Mouse (Mus musculus): ENCODE measurements around the gene Ppp1r17. TPM values are rescaled to one million over a fixed set of nuclear protein-coding genes. Genes with fewer than 3 reads are reported as not detected.

Gene Ppp1r17
- not detected for total RNA-seq (2023)

DNA sequence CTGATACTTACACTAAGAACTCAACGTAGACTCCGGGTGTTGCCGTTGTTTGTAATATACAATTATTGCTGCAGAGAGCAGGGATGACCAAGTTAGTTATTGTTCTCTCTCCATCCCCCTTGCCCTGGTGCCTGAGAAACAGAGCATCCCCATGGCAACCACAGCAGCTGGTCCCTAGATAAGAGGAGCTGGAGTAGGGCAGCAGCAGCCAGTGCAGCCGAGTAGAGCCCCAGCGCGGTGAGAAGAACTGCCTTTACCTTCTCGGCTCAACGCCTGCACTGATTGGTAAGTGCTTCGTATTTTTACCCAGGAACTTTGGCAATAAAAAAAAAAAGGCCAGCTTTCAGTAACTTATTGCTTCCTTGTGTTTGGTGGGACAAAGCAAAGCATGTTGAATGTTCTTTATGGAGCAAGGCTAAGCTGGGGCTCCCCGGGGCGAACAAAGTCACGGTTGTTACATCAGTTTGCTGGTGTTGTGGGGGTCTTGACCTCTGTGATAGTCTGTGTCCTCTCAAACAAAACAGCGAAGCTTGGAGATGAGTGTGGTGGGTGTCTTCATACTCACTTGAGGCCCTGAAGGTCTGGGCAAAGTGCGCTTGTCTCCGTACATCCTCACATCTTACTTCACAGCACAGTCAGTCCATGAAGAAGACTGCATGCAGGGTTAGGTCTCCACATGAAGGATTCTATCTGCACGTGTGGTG is at the start of gene Ppp1r17:
Gene Ppp1r17, plus strand, starts transcription at position 207 of the 704 bp plus-strand sequence.

Other genes starting within 250 kb of the Ppp1r17 start
- not detected for gene Itprid1, start 180.6 kb upstream of the Ppp1r17 start, total RNA-seq (2023)

Data from B cell, adult 67 days (primary cell).